Mouse (Mus musculus) bone marrow macrophage, adult 2 months (primary cell): ENCODE data around the gene Entpd8.

Experiments
- CTCF ChIP-seq: IDR thresholded peaks from 2 replicates; pipeline ENCODE4 v1.5.1; 2012; ENCODE audit warnings: low read depth, mild to moderate bottlenecking, low read length, moderate library complexity
- POLR2A ChIP-seq: IDR thresholded peaks from 2 replicates; pipeline ENCODE4 v1.6.1; 2012; ENCODE audit warnings: mild to moderate bottlenecking, low read depth, low read length, borderline replicate concordance

- no peak for TF ChIP-seq CTCF
- TF ChIP-seq POLR2A: no peak
These were observed 42.6 kb downstream of the Entpd8 start for GRCm38 (mm10) chr2:25122666-25123065.
